Mouse (Mus musculus) neutrophil, adult 83 days (primary cell): ENCODE data around the gene Slc25a33. TPM values are rescaled to one million over a fixed set of nuclear protein-coding genes. Genes with fewer than 3 reads are reported as not detected.

Experiments used
- total RNA-seq, 2 experiments: library from RNA; stranded (reverse); gene quantifications; one replicate each; pipeline ENCODE4 v1.2.4; 2023

The Slc25a33 gene
- 1 to 10 TPM; 4.7 to 5.0 TPM for total RNA-seq

DNA sequence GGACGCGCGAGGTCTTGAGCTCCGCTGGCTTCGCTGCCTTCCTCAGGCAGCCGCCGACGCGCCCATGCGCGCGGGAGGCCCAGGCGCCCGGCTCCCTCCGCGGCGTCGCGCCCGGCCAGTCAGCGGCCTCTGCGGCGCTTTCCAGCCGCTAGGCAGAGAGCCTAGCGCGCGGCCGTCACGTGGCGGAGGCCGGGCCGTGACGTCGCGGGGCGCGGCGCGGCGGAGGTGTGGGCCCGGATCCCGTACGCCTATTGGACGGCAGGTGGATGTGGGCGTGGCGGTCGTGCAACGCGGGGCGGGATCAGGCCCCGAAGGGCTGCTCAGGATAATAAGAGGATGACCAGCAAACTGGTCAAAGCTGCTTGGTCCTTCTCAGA, at the start of gene Slc25a33:
Slc25a33 (minus strand) TSS at position 184 of the 377 bp plus-strand sequence.

DNA sequence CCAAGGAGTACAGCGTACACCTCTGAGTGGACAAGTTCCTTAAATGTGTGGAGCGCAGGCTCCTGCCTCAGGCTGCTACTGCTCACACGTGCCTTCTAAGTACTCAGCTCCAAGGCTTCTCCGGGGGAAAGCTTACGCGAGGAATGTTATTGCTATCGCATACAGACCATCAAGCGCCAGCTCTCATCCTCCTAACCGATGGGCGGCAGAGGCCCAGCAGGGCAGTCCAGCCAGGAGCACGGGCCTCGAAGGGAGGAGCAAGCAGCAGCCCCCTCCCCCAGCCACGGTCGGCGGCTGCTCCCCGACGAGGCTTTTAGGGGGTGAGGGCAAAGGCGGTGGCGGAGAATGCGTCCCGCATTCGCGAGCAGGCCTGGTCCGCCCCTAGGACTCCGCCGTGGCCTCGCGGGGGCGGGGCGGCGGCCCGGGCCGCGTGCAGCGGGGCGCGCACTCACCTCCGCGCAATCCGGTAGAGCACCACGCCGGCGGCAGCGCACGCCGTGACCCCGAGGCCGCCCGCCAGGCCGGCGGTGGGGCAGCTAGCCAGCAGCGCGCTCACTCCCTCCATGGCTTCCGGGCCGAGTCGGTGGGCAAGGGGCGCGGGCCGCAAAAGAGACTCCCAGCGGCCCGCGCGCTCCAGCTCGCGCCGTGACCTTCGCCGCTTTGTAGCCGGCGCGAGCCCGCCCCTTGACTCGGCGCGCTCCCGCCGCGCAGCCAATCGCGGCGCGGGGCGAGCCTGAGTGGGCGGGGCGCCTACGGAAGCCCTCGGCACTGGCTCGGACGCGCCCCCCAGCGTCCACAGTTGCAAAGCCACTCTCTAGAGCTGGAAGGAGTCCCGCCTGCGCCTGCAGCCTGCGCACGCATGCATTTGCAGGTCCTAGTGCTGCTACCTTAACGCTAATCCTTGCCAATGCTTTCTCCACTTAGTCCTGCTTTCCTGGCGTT, 36.4 kb downstream of the Slc25a33 start, which contains the start of gene Tmem201:
Tmem201 (minus strand) TSS at position 662 of the 942 bp plus-strand sequence.

DNA sequence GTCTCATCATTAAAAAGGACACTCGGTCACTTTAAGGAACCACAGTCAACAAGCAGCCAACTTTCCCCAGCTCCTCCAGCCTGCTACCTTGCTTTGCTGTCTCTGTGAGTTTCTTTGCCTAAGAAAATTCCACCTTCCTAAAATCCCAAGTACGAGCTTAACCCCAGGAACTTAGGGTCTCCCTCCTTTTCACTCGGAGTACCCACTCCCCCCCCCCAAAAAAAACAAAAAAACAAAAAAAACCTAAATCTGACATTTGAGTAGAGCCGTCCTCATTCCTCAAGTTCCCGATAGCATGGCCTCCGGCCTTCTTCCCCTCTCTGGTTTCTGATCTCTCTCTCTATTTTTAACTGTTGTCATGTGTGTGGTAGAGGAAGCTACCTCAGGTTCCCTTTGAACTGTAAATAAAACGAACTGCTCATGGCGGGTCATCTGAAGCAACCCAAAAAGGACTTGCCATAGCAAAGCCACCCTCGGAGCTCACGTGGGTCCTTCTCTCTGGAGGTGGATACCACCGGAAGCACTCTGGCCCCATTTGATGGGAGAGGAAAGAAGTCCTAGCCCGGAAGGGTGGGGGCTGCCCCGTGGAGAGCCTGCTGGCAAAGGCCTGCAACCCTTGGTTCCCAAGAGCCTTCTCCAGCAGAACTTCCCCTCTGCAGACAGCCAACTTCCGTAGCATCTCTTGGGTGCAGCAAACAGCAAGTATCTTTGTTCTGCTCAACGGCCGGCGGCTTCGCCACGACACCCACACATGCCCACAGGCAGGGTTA, 71.7 kb downstream of the Slc25a33 start, which contains the start of gene Pik3cd:
Pik3cd (minus strand) TSS at position 362 of the 770 bp plus-strand sequence.

Other genes with a start within 250 kb of the Slc25a33 start
- gene Clstn1, start 187.8 kb downstream of the Slc25a33 start, total RNA-seq = 1 to 10 TPM; 1.3 to 1.5 TPM
- 100 to 1,000 TPM; 164 to 208 TPM for gene Pik3cd, start 71.7 kb downstream of the Slc25a33 start, total RNA-seq
- gene Tmem201, start 36.2 kb downstream of the Slc25a33 start, total RNA-seq = 1 to 10 TPM; 3.5 to 3.7 TPM
- 1 to 10 TPM; 1.8 to 3.0 TPM for gene Spsb1, start 180.8 kb upstream of the Slc25a33 start, total RNA-seq
- gene H6pd, start 234.7 kb upstream of the Slc25a33 start, total RNA-seq = 10 to 100 TPM; 74.1 to 77.3 TPM